Comparison of ENCODE assay signal across 8 mouse cellular contexts in genomic region chr2:3418883-3419431, GRCm38 (mm10). TPM values are rescaled to one million over a fixed set of nuclear protein-coding genes. Genes with fewer than 3 reads are reported as not detected.
DNase-seq lines count a peak whose midpoint lies in the region; ATAC-seq lines count a peak whose summit lies in the region.

No protein-coding gene starts in this region.

- no peaks in the 10 kb centered on the region for H3K36me3 ChIP-seq in hindbrain, embryonic 11.5 days (ENCODE audit: control insufficient read depth, insufficient read depth, low read length)

- peak overlapping the region; percentile 45 for H3K4me2 ChIP-seq in hindbrain, embryonic 11.5 days (replicated peaks; ENCODE audit: low read depth, low read length)

- H3K9ac ChIP-seq in hindbrain, embryonic 11.5 days (ENCODE audit: low read depth, low read length) = peak overlapping the region; percentile 31; the same call in 1 of the 2 replicates

- WGBS in hindbrain, embryonic 11.5 days = 2% methylated on average over 38 of the region's 38 CpGs

- 0 out of 2 replicates have a peak, but pooled peaks cover 5% of the 10 kb centered on the region for H3K27me3 ChIP-seq in hindbrain, embryonic 11.5 days (ENCODE audit: control insufficient read depth, insufficient read depth, low read length)

- H3K4me3 ChIP-seq in hindbrain, embryonic 11.5 days (ENCODE audit: low read depth, low read length) = peak overlapping the region; percentile 32

- H3K9me3 ChIP-seq in hindbrain, embryonic 11.5 days (ENCODE audit: control insufficient read depth, low read length) = no peaks in the 10 kb centered on the region

- H3K4me1 ChIP-seq in hindbrain, embryonic 11.5 days (replicated peaks; ENCODE audit: control insufficient read depth, insufficient read depth, low read length) = peaks cover 7% of the 10 kb centered on the region; the same call in 1 of the 2 replicates

- peak; percentile 92 for ATAC-seq in frontal cortex, adult (ENCODE audit: low TSS enrichment)
- ATAC-seq in hindbrain, embryonic 11.5 days (ENCODE audit: low FRiP score) = peak; percentile 93

- no peak overlapping the region for H3K27ac ChIP-seq in hindbrain, embryonic 11.5 days (ENCODE audit: low read depth, low read length)

- peak; percentile 70 for DNase-seq in MEL-GATA-1-ER (ENCODE audit: extremely low read depth, low read depth)
- DNase-seq in cerebellum, adult 8-10 months = peak; percentile 83
- DNase-seq in hindbrain, embryonic 11.5 days (ENCODE audit: low spot score) = peak; percentile 99
- DNase-seq in layer of hippocampus, postnatal 10 days (ENCODE audit: low spot score in 2 of 2) = peak; percentile 94 to 95
- DNase-seq in lung, postnatal 10 days = peak; percentile 97
- DNase-seq in ovary, postnatal 36 days (ENCODE audit: low spot score) = peak; percentile 95
- peak; percentile 90 for DNase-seq in thymus, postnatal 25 days

RNA-seq across cellular contexts. Expression of gene Meig1, which starts 3.5 kb away (rescaled TPM):
- polyA plus RNA-seq in hindbrain, embryonic 11.5 days (2014; fragmentation: Nextera tagmentation; extraction: Ambion mirVana) = 5.3 and 7.7 TPM in 2 replicates
- total RNA-seq in layer of hippocampus, postnatal 10 days (2021) = 1 to 10 TPM; 5.8 to 6.8 TPM

RNA-seq across cellular contexts. Expression of gene Dclre1c, which starts 5.0 kb away (rescaled TPM):
- polyA plus RNA-seq in hindbrain, embryonic 11.5 days (2014; fragmentation: Nextera tagmentation; extraction: Ambion mirVana) = 8.6 and 11.0 TPM in 2 replicates
- total RNA-seq in layer of hippocampus, postnatal 10 days (2021) = 10 to 100 TPM; 10.6 to 13.5 TPM

RNA-seq across cellular contexts. Expression of gene Olah, which starts 21.9 kb away (rescaled TPM):
- 0.11 TPM in 1 of 2 replicates, not detected in the other for polyA plus RNA-seq in hindbrain, embryonic 11.5 days (2014; fragmentation: Nextera tagmentation; extraction: Ambion mirVana)
- not detected for total RNA-seq in layer of hippocampus, postnatal 10 days (2021)

RNA-seq across cellular contexts. Expression of gene Suv39h2, which starts 55.9 kb away (rescaled TPM):
- 39.7 and 41.3 TPM in 2 replicates for polyA plus RNA-seq in hindbrain, embryonic 11.5 days (2014; fragmentation: Nextera tagmentation; extraction: Ambion mirVana)
- 1 to 10 TPM; 4.7 to 4.8 TPM for total RNA-seq in layer of hippocampus, postnatal 10 days (2021)
